Mouse (Mus musculus) CD4-positive, CD25-positive, alpha-beta regulatory T cell, adult 4 months (primary cell): Measurements from ENCODE around the gene Ralbp1. TPM values are rescaled to one million over a fixed set of nuclear protein-coding genes. Genes with fewer than 3 reads are reported as not detected.

Source experiments
- ATAC-seq: one replicate; pipeline ENCODE4 v1.8.0; 2017
- polyA plus RNA-seq, 2 experiments: library from polyadenylated mRNA; unstranded; fragments of 100-300 nt; shearing (Covaris generic); gene quantifications; one replicate each; pipeline ENCODE4 v1.2.1; 2017

Gene Ralbp1
- 10 to 100 TPM; 45.5 to 62.2 TPM for polyA plus RNA-seq

DNA sequence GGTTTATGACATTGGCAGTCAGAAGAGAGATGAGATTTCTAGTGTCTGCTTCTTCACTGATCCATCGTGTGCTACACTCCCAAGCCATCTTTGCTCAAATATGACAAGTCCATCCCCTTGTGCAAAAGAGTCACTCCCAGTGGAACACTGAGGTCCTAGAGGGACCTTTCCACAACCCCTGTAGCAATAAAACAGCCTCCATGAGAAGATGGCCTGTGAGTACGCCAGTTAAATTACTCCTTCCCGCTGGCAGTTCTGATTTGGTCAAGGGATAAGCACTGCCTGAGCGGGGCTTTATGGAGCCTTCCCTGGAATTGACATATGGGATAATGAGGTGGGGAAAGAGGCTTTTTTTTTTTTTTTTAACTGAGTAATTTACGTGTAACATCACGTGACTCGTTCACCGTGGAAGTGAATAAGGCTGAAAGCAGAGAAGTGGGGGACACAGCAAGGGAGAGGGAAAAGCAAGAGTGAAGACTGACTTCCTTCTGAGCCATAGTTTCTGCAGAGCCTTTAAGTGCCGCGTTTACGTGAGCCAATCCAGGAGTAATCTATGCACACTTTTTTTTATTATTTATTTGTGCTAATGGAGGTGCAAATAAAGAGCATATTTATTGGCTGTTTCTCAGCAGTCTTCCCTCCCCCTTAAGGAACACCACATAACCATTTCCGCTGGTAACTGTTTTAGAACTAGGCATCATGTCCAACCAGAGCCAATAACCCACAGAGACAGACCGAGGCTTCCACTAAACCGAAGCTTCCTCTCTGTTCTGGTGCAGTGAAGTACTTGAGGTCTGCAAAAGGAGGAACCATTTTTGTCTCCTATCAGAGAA lies at the start of gene Ralbp1:
Gene Ralbp1 (minus strand): TSS at position 102 of the 833 bp plus-strand sequence.
- ATAC-seq: peak; percentile 29

DNA sequence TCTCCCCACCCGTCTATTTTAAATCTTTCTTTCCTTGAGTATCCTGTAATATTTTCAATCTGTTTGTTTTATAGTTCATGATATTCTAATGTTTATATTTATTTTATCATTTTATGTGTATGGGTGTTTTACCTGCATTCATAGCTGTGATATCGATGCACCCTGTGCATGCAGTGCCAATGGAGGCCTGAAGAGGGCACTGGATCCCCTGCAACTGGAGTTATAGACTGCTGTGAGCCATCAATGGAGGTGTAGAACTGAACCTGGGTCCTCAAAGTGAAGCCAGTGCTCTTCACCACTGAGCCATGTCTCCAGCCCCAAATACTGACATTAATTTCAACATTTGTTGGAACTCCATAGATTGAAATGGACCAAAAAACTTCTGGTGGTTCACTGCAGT lies 48.1 kb upstream of the Ralbp1 start:
- ATAC-seq: no peak

DNA sequence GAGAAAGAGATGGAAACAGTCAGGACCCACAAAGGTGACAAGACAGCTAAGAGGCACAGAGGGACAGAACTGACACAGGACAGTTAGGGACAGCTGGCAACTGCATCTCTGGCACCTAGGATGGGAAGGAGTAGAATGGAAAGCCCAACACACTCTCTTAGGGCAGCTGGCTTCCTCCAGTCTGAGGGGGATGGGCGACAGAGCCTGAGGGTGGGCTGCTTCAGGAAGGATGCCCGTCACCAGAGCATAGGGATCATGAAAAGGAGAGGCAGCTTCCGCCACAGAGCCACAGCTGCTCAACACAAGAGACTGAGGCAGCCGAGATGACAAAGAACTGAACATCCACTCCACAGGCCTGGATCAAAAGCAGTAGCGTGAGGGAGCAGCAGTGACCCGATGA lies 45.9 kb upstream of the Ralbp1 start:
- no peak for ATAC-seq

GRCm38 (mm10) chr17:65930960-65931359 lies 45.4 kb upstream of the Ralbp1 start:
- ATAC-seq: no peak

- ATAC-seq: no peak
These were observed 44.7 kb upstream of the Ralbp1 start for GRCm38 (mm10) chr17:65930158-65930826.

GRCm38 (mm10) chr17:65929319-65929978 lies 43.9 kb upstream of the Ralbp1 start:
- peak; percentile 95 for ATAC-seq

DNA sequence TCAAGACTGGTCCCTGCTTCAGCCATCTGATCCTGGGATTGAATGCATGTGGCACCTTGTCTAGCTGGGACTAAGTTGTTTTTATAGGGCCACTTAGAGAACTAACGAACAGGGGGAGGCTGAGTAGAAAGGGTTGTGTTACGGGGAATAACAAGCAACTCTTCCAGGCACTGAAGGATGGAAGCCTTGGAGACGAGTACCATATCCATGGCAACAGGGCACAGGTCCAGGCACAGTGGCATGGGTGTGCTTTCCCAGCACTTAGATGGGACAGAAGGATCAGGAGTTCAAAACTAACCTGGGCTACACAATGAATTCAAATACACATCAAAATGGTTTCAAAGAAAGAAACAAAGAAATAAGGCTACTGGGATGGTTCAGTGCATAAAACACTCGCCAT lies 41.5 kb upstream of the Ralbp1 start:
- ATAC-seq: no peak

GRCm38 (mm10) chr17:65924218-65924617 lies 38.6 kb upstream of the Ralbp1 start:
- no peak for ATAC-seq

DNA sequence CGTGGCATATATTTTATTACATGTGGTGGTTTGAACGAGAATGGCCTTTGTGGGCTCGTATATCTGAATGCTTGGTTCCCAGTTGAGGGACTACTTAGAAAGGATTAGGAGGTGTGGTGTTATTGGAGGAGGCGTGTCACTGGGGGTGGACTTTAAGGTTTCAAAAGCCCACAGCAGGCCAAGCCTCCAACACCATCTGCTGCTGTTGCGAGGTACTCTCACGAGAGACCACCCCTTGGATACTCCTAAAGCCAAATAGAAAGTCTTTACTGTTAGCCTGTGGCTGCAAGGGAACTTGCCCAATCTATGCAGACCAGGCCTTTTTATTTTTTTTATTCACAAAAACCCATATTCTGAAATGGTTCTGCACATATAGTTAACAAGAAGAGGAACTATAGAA lies 36.4 kb upstream of the Ralbp1 start:
- ATAC-seq: no peak

DNA sequence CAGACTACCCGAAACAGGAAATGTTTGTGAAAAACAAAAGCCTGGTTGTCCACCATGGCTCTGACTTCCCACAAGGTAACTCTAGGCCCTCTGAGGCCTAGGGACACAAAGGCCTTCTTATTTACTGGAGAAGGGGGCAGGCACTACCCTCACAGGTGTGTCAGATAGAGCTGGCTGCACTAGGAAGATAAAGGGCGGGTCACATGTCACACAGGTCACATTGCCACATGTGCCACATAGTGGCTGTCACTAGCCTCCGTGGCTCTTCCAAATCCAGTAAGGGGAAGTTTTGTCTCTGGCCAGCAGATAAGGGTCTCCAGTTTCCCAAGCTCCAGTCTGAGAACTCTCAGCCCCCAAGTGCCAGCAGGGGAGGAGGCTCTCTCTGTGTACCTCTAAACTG lies 33.6 kb upstream of the Ralbp1 start:
- ATAC-seq: no peak

GRCm38 (mm10) chr17:65916135-65916668 lies 30.6 kb upstream of the Ralbp1 start:
- no peak for ATAC-seq

DNA sequence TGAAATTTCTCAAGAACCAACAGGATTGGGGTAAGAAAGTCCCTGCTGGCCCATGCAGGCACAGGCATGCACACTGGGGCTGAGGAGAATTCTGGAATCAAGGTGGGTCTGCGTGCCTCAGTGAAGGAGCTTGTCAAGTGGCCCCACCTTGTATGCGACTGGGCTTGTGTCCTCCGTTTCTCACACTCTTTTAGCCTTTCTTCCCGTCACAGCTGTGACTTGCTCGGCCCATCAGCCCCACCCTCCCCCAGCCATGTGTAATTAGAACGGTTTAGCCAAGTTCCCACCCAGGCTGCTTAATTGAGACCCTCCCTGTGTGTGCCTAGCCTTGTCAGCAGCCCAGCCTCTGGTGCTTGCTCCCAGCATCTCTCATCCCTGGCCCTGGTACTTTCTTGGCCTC lies 28.5 kb upstream of the Ralbp1 start:
- no peak for ATAC-seq

GRCm38 (mm10) chr17:65912202-65912601 lies 26.6 kb upstream of the Ralbp1 start:
- no peak for ATAC-seq

DNA sequence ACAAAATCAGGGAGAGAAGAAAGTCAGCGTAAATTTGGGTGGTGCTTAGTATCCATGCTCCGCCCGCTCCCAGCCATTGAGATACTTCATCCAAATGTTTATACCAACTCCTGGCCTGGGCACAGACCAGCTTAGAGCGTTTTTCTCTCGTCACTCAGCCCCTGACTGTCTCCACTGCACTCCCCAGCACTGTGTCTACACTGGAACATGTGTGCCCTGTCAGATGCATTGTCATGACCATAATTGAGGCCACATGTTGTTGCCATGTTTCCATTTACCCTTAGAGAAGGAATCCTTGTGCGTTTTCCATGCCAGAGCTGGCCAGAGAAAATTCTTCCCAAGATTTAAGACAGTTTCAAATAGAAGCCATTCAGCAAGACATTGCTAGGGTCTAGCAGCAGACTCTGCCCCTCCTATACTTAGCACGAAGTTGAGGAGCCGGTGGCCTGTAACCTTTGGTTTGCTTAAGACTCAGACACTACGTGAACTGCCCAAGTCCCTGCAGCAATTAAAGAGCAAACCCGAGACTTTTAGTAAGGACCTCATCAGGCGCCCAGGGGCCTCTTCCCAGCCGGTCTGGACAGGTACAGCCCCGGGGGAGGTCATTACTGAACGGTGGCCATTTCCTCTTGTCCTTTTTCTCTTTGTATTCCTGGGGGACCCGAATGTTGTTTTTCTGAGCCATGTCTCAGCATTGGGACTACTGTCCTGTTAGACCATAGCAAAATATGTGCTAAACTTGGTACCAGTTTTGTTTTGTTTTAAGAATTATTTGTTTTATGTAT lies 25.9 kb upstream of the Ralbp1 start:
- no peak for ATAC-seq

DNA sequence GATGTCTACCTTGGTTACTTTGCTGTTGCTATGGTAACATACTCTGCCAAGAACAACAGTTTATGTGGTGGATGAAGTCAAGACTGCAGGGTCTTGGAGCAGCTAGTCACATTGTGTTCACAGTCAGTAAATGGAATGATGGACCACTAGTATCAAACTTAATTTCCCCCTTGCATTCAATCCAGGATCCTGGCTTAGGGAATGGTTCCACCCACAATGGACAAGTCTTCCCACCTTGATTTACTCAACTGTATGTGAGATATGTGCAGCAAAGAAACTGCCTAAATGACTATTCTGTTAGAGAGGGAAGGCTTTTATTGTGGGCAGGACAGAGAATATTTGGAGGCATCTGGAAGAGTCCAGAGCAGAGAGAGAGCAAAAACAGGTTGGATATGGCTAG lies 22.7 kb upstream of the Ralbp1 start:
- no peak for ATAC-seq

- peak; percentile 94 for ATAC-seq
These were observed 21.4 kb upstream of the Ralbp1 start for GRCm38 (mm10) chr17:65906895-65907401.

GRCm38 (mm10) chr17:65906313-65906894 lies 20.8 kb upstream of the Ralbp1 start:
- ATAC-seq: peak; percentile 19

- ATAC-seq: no peak
These were observed 19.6 kb upstream of the Ralbp1 start for GRCm38 (mm10) chr17:65905241-65905640.

DNA sequence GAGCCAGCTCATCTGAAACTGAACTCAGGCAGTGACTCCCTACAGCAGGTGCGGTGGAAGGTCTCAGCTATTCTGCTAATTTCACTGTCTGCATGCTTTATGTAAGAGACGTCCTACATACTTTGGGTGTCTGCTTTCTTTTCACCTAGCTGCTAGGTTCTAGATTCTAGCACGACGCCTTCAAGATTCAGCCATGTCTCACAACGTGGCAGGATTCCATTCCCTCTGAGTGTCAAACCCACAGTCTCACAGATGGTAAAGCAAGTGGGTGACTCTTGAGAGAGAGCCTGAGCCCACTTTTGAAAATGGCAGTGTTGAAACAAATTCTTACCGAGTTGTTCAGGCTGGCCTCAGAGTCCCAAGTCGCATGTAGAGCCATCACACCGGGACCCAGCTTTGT lies 18.2 kb upstream of the Ralbp1 start:
- ATAC-seq: no peak

GRCm38 (mm10) chr17:65903011-65903410 lies 17.4 kb upstream of the Ralbp1 start:
- ATAC-seq: no peak

- ATAC-seq: no peak
These were observed 16.7 kb upstream of the Ralbp1 start for GRCm38 (mm10) chr17:65902281-65902680.

GRCm38 (mm10) chr17:65896016-65896415 lies 10.4 kb upstream of the Ralbp1 start:
- no peak for ATAC-seq
